Mouse (Mus musculus): ENCODE measurements around the gene Gm21828. TPM values are rescaled to one million over a fixed set of nuclear protein-coding genes. Genes with fewer than 3 reads are reported as not detected.

Gene Gm21828
- total RNA-seq (2023): not detected

GRCm38 (mm10) chrY:13223828-13224227, at the start of gene Gm21828:
Gene Gm21828 (minus strand): TSS chrY:13223928.

GRCm38 (mm10) chrY:13252091-13252490, 28.4 kb upstream of the Gm21828 start, which contains the start of the genes Gm21440 and Gm21454:
Gene Gm21440 (plus strand): TSS chrY:13252391.
Gene Gm21454 (plus strand): TSS chrY:13252442.

Other genes starting within 250 kb of the Gm21828 start
- not detected for gene Gm20807, start 181.0 kb downstream of the Gm21828 start, total RNA-seq (2023)
- gene Gm21891, start 90.4 kb downstream of the Gm21828 start, total RNA-seq (2023): not detected
- gene Gm21425, start 62.0 kb downstream of the Gm21828 start, total RNA-seq (2023): not detected
- gene Gm21440, start 28.5 kb upstream of the Gm21828 start, total RNA-seq (2023): not detected
- gene Gm21454, start 28.5 kb upstream of the Gm21828 start, total RNA-seq (2023): not detected
- not detected for gene Gm21725, start 125.1 kb upstream of the Gm21828 start, total RNA-seq (2023)
- not detected for gene Gm21866, start 241.7 kb upstream of the Gm21828 start, total RNA-seq (2023)